Mouse (Mus musculus): ENCODE measurements around the gene Capn8. TPM values are rescaled to one million over a fixed set of nuclear protein-coding genes. Genes with fewer than 3 reads are reported as not detected.

Capn8 gene
- not detected in 2 replicates for polyA plus RNA-seq (2014; fragmentation: Nextera tagmentation; extraction: Ambion mirVana)

- ATAC-seq (ENCODE audit: insufficient number of reproducible peaks, low FRiP score, low TSS enrichment, low read depth), result no peak
- H3K27me3 ChIP-seq (ENCODE audit: control insufficient read depth, insufficient read depth, low read length), result no peaks in the 10 kb centered on the region
- H3K9me3 ChIP-seq (ENCODE audit: control insufficient read depth, low read length), result no peaks in the 10 kb centered on the region
- no peak within 1 kb of the TSS for H3K9ac ChIP-seq (ENCODE audit: low read length)
- DNase-seq (ENCODE audit: low spot score), result peak; percentile 42
- H3K4me1 ChIP-seq (ENCODE audit: control insufficient read depth, insufficient read depth, low read length), result 0 out of 2 replicates have a peak, but pooled peaks cover 4% of the 10 kb centered on the region
- no peak within 1 kb of the TSS for H3K27ac ChIP-seq (replicated peaks; ENCODE audit: low read depth, low read length)
- H3K4me2 ChIP-seq (ENCODE audit: low read depth, severe bottlenecking), result no peak within 1 kb of the TSS
- no peaks in the 10 kb centered on the region for H3K36me3 ChIP-seq (ENCODE audit: control insufficient read depth, insufficient read depth, low read length)
- H3K4me3 ChIP-seq (ENCODE audit: low read depth, low read length), result no peak within 1 kb of the TSS
- 77% methylated on average over 5 of the region's 5 CpGs for WGBS
Observed at GRCm38 (mm10) chr1:182564408-182565120, at the start of gene Capn8. Gene Capn8 (plus strand): TSS chr1:182565007.

DNA sequence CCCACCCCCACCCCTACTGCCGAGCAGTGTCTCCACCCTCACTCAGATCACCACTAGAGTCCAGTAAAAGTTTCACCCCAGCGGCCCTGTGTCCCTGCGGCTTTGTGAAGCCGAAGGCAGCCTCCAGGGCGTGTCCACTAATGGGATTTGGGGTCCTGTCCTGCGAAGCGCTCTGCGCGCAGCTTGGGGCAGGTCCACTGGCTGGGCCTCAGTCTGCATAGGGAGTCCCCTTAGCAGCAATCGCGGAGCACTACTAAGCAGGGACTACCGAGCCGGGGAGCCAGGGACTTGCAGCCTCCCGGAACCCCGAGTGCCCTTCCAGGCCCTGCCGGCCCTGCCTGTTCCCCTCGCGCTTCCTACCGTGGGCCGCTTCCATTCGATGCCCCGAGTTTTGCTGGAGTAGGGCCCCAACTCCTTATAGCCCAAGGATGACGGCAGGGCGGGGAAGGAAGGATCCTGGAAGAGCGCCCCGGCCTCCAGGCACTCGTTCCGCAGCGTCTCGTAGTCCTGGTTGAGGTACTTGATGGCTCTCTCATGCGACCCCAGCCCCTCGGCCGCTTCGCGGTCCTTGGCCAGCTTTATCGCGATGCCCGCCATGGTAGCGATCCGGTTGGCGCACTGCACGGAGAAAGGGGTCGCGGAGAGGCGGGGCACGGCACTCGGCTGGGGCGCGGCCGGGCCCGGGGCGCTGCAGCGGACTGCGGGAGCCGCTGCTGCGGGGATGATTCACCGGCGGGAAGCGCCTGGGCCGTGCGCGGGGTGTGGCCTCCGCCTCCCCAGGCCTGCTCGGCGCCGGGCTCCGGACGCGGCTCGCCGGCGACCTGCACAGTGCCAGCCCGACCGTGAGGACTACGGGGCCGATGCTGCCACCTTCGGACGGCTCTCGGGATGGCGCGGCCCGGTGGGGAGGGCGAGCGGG lies 47.8 kb upstream of the Capn8 start, which contains the start of gene Capn2:
Capn2 (minus strand) TSS at position 851 of the 919 bp plus-strand sequence.
- Histone ChIP-seq H3K27ac (replicated peaks; ENCODE audit: low read depth, low read length) (peak within 1 kb of the TSS; percentile 73), H3K27me3 (ENCODE audit: control insufficient read depth, insufficient read depth, low read length) (no peaks in the 10 kb centered on the region), H3K4me1 (ENCODE audit: control insufficient read depth, insufficient read depth, low read length) (peaks cover 14% of the 10 kb centered on the region), H3K4me2 (ENCODE audit: low read depth, severe bottlenecking) (peak within 1 kb of the TSS; percentile 78), H3K4me3 (ENCODE audit: low read depth, low read length) (peak within 1 kb of the TSS; percentile 83), H3K36me3 (ENCODE audit: control insufficient read depth, insufficient read depth, low read length) (peaks cover 2% of the 10 kb centered on the region), H3K9ac (ENCODE audit: low read length) (peak within 1 kb of the TSS; percentile 98), H3K9me3 (ENCODE audit: control insufficient read depth, low read length) (no peaks in the 10 kb centered on the region)
- ATAC-seq (ENCODE audit: insufficient number of reproducible peaks, low FRiP score, low TSS enrichment, low read depth) (peak; percentile 88), DNase-seq (ENCODE audit: low spot score) (peak; percentile 88)
- WGBS, result under 1% methylated on average over 74 of the region's 84 CpGs

GRCm38 (mm10) chr1:182517677-182518011 lies 47.2 kb upstream of the Capn8 start:
- Histone ChIP-seq H3K4me1 (ENCODE audit: control insufficient read depth, insufficient read depth, low read length) (peaks cover 14% of the 10 kb centered on the region), H3K4me3 (ENCODE audit: low read depth, low read length) (peak overlapping the region; percentile 83), H3K9me3 (ENCODE audit: control insufficient read depth, low read length) (no peaks in the 10 kb centered on the region), H3K9ac (ENCODE audit: low read length) (peak overlapping the region; percentile 98), H3K36me3 (ENCODE audit: control insufficient read depth, insufficient read depth, low read length) (no peaks in the 10 kb centered on the region; the same call in 1 of the 2 replicates), H3K4me2 (ENCODE audit: low read depth, severe bottlenecking) (peak overlapping the region; percentile 78), H3K27ac (replicated peaks; ENCODE audit: low read depth, low read length) (peak overlapping the region; percentile 73; the same call in 1 of the 2 replicates), H3K27me3 (ENCODE audit: control insufficient read depth, insufficient read depth, low read length) (no peaks in the 10 kb centered on the region)
- DNase-seq (ENCODE audit: low spot score), result no peak
- no peak for ATAC-seq (ENCODE audit: insufficient number of reproducible peaks, low FRiP score, low TSS enrichment, low read depth)
- WGBS, result under 1% methylated on average over 10 of the region's 10 CpGs

DNA sequence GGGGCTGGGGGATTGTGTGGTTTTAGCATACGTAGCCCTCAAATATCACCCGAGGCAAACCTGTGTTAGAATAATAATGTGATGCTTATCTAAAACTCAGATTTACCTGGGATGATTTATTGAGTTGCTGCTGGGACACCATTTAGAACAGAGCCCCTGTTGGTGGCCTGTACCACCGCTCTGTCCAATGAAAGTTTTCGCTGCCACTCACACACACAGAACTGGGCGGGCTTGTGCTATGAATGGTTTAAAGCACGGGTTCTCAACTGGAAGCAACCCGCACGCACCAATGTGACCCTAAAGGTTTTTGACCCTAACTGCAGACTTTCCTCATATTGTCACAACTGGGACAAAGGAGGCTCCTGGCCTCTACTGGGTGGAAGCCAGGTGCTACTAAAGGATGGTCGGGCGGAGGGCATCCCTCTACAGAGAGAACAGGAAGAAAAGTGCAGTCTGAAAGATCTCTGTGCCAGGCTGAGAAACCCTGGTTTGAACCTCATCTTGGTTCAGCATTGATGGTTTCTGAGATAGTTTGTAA lies 46.6 kb upstream of the Capn8 start:
- no peak overlapping the region for H3K4me2 ChIP-seq (ENCODE audit: low read depth, severe bottlenecking)
- H3K4me1 ChIP-seq (ENCODE audit: control insufficient read depth, insufficient read depth, low read length), result peaks cover 14% of the 10 kb centered on the region

GRCm38 (mm10) chr1:182518811-182519210 lies 46.0 kb upstream of the Capn8 start:
- H3K4me1 ChIP-seq (ENCODE audit: control insufficient read depth, insufficient read depth, low read length), result peaks cover 14% of the 10 kb centered on the region
- no peaks in the 10 kb centered on the region; the same call in 1 of the 2 replicates for H3K36me3 ChIP-seq (ENCODE audit: control insufficient read depth, insufficient read depth, low read length)
- no peaks in the 10 kb centered on the region for H3K9me3 ChIP-seq (ENCODE audit: control insufficient read depth, low read length)
- H3K27me3 ChIP-seq (ENCODE audit: control insufficient read depth, insufficient read depth, low read length), result no peaks in the 10 kb centered on the region
- no peak overlapping the region for H3K4me3 ChIP-seq (ENCODE audit: low read depth, low read length)
- WGBS, result 87% methylated on average over 6 of the region's 6 CpGs
- H3K27ac ChIP-seq (replicated peaks; ENCODE audit: low read depth, low read length), result no peak overlapping the region
- no peak overlapping the region for H3K9ac ChIP-seq (ENCODE audit: low read length)
- DNase-seq (ENCODE audit: low spot score) (no peak), ATAC-seq (ENCODE audit: insufficient number of reproducible peaks, low FRiP score, low TSS enrichment, low read depth) (no peak)
- H3K4me2 ChIP-seq (ENCODE audit: low read depth, severe bottlenecking), result no peak overlapping the region

More for the DNA sequence above, 46.6 kb upstream of the Capn8 start:
- H3K9ac ChIP-seq (ENCODE audit: low read length), result no peak overlapping the region
- ATAC-seq (ENCODE audit: insufficient number of reproducible peaks, low FRiP score, low TSS enrichment, low read depth) (no peak), DNase-seq (ENCODE audit: low spot score) (no peak)
- no peak overlapping the region for H3K27ac ChIP-seq (replicated peaks; ENCODE audit: low read depth, low read length)
- WGBS, result 58% methylated on average over 10 of the region's 10 CpGs
- no peaks in the 10 kb centered on the region for H3K27me3 ChIP-seq (ENCODE audit: control insufficient read depth, insufficient read depth, low read length)
- no peaks in the 10 kb centered on the region for H3K9me3 ChIP-seq (ENCODE audit: control insufficient read depth, low read length)
- no peak overlapping the region for H3K4me3 ChIP-seq (ENCODE audit: low read depth, low read length)
- no peaks in the 10 kb centered on the region; the same call in 1 of the 2 replicates for H3K36me3 ChIP-seq (ENCODE audit: control insufficient read depth, insufficient read depth, low read length)

DNA sequence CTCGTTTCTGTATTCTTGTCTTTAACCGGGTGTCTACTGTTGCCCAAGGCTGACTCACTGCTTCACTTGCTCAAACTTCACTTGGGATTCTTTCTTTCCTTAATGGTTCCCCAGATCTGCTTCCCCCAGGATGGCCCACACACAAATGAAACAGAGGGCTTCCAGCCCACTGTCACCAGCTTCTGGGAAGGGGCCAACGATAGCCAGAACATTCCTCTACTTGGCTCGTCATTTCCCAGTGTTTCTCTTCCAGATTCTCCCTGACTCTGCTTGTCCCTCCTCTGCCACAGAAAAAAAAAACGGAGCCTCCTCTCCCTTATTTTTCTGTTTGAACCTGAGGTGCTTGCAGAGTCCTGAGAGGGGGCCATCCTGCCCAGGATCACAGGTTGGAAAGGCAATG lies 45.5 kb upstream of the Capn8 start:
- H3K9me3 ChIP-seq (ENCODE audit: control insufficient read depth, low read length), result no peaks in the 10 kb centered on the region
- H3K27me3 ChIP-seq (ENCODE audit: control insufficient read depth, insufficient read depth, low read length), result no peaks in the 10 kb centered on the region
- H3K4me3 ChIP-seq (ENCODE audit: low read depth, low read length), result no peak overlapping the region
- WGBS, result 82% methylated on average over 5 of the region's 5 CpGs
- ATAC-seq (ENCODE audit: insufficient number of reproducible peaks, low FRiP score, low TSS enrichment, low read depth), result no peak
- no peak overlapping the region for H3K4me2 ChIP-seq (ENCODE audit: low read depth, severe bottlenecking)
- no peak for DNase-seq (ENCODE audit: low spot score)
- no peaks in the 10 kb centered on the region; the same call in 1 of the 2 replicates for H3K36me3 ChIP-seq (ENCODE audit: control insufficient read depth, insufficient read depth, low read length)
- no peak overlapping the region for H3K27ac ChIP-seq (replicated peaks; ENCODE audit: low read depth, low read length)
- H3K4me1 ChIP-seq (ENCODE audit: control insufficient read depth, insufficient read depth, low read length), result peaks cover 14% of the 10 kb centered on the region
- H3K9ac ChIP-seq (ENCODE audit: low read length), result no peak overlapping the region

DNA sequence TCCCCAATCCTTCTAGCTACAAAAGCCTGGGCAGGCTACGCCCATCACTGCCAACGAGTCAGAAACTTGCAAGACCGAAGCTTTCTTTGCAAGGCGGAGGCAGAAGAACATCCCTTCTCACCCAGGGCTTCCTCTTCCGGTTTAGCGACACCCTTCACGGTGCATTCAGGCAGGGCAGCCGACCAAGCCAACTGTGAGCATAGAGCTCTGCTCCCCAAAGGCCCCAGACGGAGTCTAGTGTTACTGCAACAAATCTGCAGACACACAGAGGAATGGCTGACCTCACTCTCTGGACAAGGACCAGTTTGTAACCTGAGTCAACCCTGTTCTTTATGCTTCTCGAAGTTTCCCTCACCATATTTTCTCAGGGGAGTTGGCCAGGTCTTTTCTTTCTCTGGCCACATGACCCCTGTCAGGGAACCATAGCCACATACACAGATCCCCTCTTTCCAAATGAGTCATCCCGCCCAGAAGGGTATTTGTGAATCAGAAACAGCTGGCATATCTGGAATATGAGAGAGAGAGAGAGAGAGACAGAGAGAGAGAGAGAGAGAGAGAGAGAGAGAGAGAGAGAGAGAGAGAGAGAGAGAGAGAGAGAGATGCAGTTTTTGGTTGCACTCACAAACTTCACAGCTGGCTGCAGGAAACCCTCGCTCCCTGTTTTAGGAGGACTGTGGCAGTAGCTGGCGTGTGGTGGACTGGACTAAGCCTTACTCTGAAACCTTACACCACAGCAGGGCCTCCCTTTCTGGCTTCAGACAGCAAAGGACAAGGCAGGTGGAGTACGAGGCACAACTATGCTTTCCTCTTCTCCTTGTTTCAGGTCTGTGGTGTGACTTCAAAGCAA lies 44.5 kb upstream of the Capn8 start:
- peak; percentile 68 for DNase-seq (ENCODE audit: low spot score)
- H3K36me3 ChIP-seq (ENCODE audit: control insufficient read depth, insufficient read depth, low read length), result no peaks in the 10 kb centered on the region
- H3K27me3 ChIP-seq (ENCODE audit: control insufficient read depth, insufficient read depth, low read length), result no peaks in the 10 kb centered on the region
- 20% methylated on average over 14 of the region's 14 CpGs for WGBS
- H3K27ac ChIP-seq (replicated peaks; ENCODE audit: low read depth, low read length), result peak overlapping the region; percentile 63
- no peak overlapping the region; the same call in 1 of the 2 replicates for H3K9ac ChIP-seq (ENCODE audit: low read length)
- peak; percentile 50; the same call in 1 of the 2 replicates for ATAC-seq (ENCODE audit: insufficient number of reproducible peaks, low FRiP score, low TSS enrichment, low read depth)
- H3K4me3 ChIP-seq (ENCODE audit: low read depth, low read length), result no peak overlapping the region
- peak overlapping the region; percentile 7; the same call in 1 of the 2 replicates for H3K4me2 ChIP-seq (ENCODE audit: low read depth, severe bottlenecking)
- peaks cover 14% of the 10 kb centered on the region for H3K4me1 ChIP-seq (ENCODE audit: control insufficient read depth, insufficient read depth, low read length)
- H3K9me3 ChIP-seq (ENCODE audit: control insufficient read depth, low read length), result no peaks in the 10 kb centered on the region
